Mouse (Mus musculus): Measurements from ENCODE around the gene Rassf8. TPM values are rescaled to one million over a fixed set of nuclear protein-coding genes. Genes with fewer than 3 reads are reported as not detected.

The Rassf8 gene
- total RNA-seq (2015) = 8.3 and 11.5 TPM in 2 replicates
- 11.9 and 14.8 TPM in 2 replicates for total RNA-seq (2017)

GRCm38 (mm10) chr6:145746132-145746849 is at the start of gene Rassf8:
TSS of gene Rassf8 (plus strand) at chr6:145746748.
- ATAC-seq (replicated peaks; ENCODE audit: poor library complexity) = peak; percentile 81

- no peak for ATAC-seq (replicated peaks; ENCODE audit: poor library complexity)
Observed at GRCm38 (mm10) chr6:145701021-145701540, 45.5 kb upstream of the Rassf8 start.

- ATAC-seq (replicated peaks; ENCODE audit: poor library complexity) = no peak
Observed at GRCm38 (mm10) chr6:145703667-145704066, 42.9 kb upstream of the Rassf8 start.

GRCm38 (mm10) chr6:145709956-145710720 is 36.4 kb upstream of the Rassf8 start:
- ATAC-seq (replicated peaks; ENCODE audit: poor library complexity) = no peak

GRCm38 (mm10) chr6:145710797-145711196 is 35.8 kb upstream of the Rassf8 start:
- ATAC-seq (replicated peaks; ENCODE audit: poor library complexity) = no peak

GRCm38 (mm10) chr6:145711320-145711719 is 35.2 kb upstream of the Rassf8 start:
- no peak for ATAC-seq (replicated peaks; ENCODE audit: poor library complexity)

- ATAC-seq (replicated peaks; ENCODE audit: poor library complexity) = no peak
Observed at GRCm38 (mm10) chr6:145713241-145714114, 33.1 kb upstream of the Rassf8 start.

- no peak for ATAC-seq (replicated peaks; ENCODE audit: poor library complexity)
Observed at GRCm38 (mm10) chr6:145714131-145714530, 32.4 kb upstream of the Rassf8 start.

- ATAC-seq (replicated peaks; ENCODE audit: poor library complexity) = no peak
Observed at GRCm38 (mm10) chr6:145722596-145722995, 24.0 kb upstream of the Rassf8 start.

GRCm38 (mm10) chr6:145723131-145723863 is 23.3 kb upstream of the Rassf8 start:
- no peak for ATAC-seq (replicated peaks; ENCODE audit: poor library complexity)

- ATAC-seq (replicated peaks; ENCODE audit: poor library complexity) = no peak
Observed at GRCm38 (mm10) chr6:145725849-145726248, 20.7 kb upstream of the Rassf8 start.

- ATAC-seq (replicated peaks; ENCODE audit: poor library complexity) = no peak
Observed at GRCm38 (mm10) chr6:145726986-145727385, 19.6 kb upstream of the Rassf8 start.

- no peak for ATAC-seq (replicated peaks; ENCODE audit: poor library complexity)
Observed at GRCm38 (mm10) chr6:145732868-145733267, 13.7 kb upstream of the Rassf8 start.

GRCm38 (mm10) chr6:145733276-145733675 is 13.3 kb upstream of the Rassf8 start:
- ATAC-seq (replicated peaks; ENCODE audit: poor library complexity) = no peak

GRCm38 (mm10) chr6:145733911-145734310 is 12.6 kb upstream of the Rassf8 start:
- ATAC-seq (replicated peaks; ENCODE audit: poor library complexity) = no peak

GRCm38 (mm10) chr6:145736099-145736498 is 10.4 kb upstream of the Rassf8 start:
- no peak for ATAC-seq (replicated peaks; ENCODE audit: poor library complexity)

- no peak for ATAC-seq (replicated peaks; ENCODE audit: poor library complexity)
Observed at GRCm38 (mm10) chr6:145739231-145739630, 7.3 kb upstream of the Rassf8 start.

GRCm38 (mm10) chr6:145740011-145740410 is 6.5 kb upstream of the Rassf8 start:
- no peak for ATAC-seq (replicated peaks; ENCODE audit: poor library complexity)

GRCm38 (mm10) chr6:145745291-145745690 is 1.3 kb upstream of the Rassf8 start:
- no peak for ATAC-seq (replicated peaks; ENCODE audit: poor library complexity)

Data from megakaryocyte progenitor cell, adult 5-6 weeks (primary cell).